Mouse (Mus musculus): ENCODE measurements around the gene Snrpc. TPM values are rescaled to one million over a fixed set of nuclear protein-coding genes. Genes with fewer than 3 reads are reported as not detected.
A peak's percentile ranks its signal among the peaks of the same experiment; 100 is the strongest.

Snrpc gene
- polyA plus RNA-seq, 1 experiment from 2014 or later, result 219 TPM

- no peak overlapping the region for H3K4me2 ChIP-seq
- H3K4me3 ChIP-seq, result no peak overlapping the region
- no peaks in the 10 kb centered on the region for H3K9me3 ChIP-seq
- WGBS, result 46% methylated on average over 7 of the region's 7 CpGs
- peaks cover 17% of the 10 kb centered on the region for H3K4me1 ChIP-seq
- no peaks in the 10 kb centered on the region for H3K36me3 ChIP-seq
- no peak overlapping the region for H3K27ac ChIP-seq (replicated peaks)
- no peak for ATAC-seq (ENCODE audit: extremely low read depth, insufficient number of reproducible peaks, low FRiP score, low TSS enrichment)
- no peak overlapping the region for H3K9ac ChIP-seq
- peaks cover 12% of the 10 kb centered on the region for H3K27me3 ChIP-seq (replicated peaks)
These were observed 7.5 kb upstream of the Snrpc start for GRCm38 (mm10) chr17:27830411-27830810.

- H3K27me3 ChIP-seq (replicated peaks), result peaks cover 15% of the 10 kb centered on the region
These were observed 1.7 kb downstream of the Snrpc start for GRCm38 (mm10) chr17:27839469-27840252.

GRCm38 (mm10) chr17:27848351-27848750 lies 10.4 kb downstream of the Snrpc start:
- no peaks in the 10 kb centered on the region for H3K9me3 ChIP-seq
- peaks cover 96% of the 10 kb centered on the region for H3K36me3 ChIP-seq
- no peak overlapping the region for H3K4me2 ChIP-seq
- no peaks in the 10 kb centered on the region for H3K27me3 ChIP-seq (replicated peaks)
- no peak for ATAC-seq (ENCODE audit: extremely low read depth, insufficient number of reproducible peaks, low FRiP score, low TSS enrichment)
- 97% methylated on average over 1 of the region's 1 CpGs for WGBS
- no peak overlapping the region for H3K9ac ChIP-seq
- H3K27ac ChIP-seq (replicated peaks), result no peak overlapping the region
- peaks cover 10% of the 10 kb centered on the region for H3K4me1 ChIP-seq
- no peak overlapping the region for H3K4me3 ChIP-seq

More at GRCm38 (mm10) chr17:27839469-27840252, 1.7 kb downstream of the Snrpc start:
- Histone ChIP-seq H3K27ac (replicated peaks) (peak overlapping the region; percentile 55; the same call in 1 of the 2 replicates), H3K9me3 (no peaks in the 10 kb centered on the region), H3K4me1 (peaks cover 14% of the 10 kb centered on the region), H3K36me3 (peaks cover 28% of the 10 kb centered on the region), H3K4me3 (peak overlapping the region; percentile 83), H3K4me2 (peak overlapping the region; percentile 81), H3K9ac (peak overlapping the region; percentile 86)
- ATAC-seq (ENCODE audit: extremely low read depth, insufficient number of reproducible peaks, low FRiP score, low TSS enrichment), result peak; percentile 84
- WGBS, result 2% methylated on average over 35 of the region's 35 CpGs

GRCm38 (mm10) chr17:27851076-27851475 lies 13.1 kb downstream of the Snrpc start:
- H3K4me3 ChIP-seq, result no peak overlapping the region
- H3K4me2 ChIP-seq, result peak overlapping the region; percentile 9
- H3K27ac ChIP-seq (replicated peaks), result peak overlapping the region; percentile 30
- H3K9me3 ChIP-seq, result no peaks in the 10 kb centered on the region
- H3K4me1 ChIP-seq, result peaks cover 12% of the 10 kb centered on the region
- peak overlapping the region; percentile 9; the same call in 1 of the 2 replicates for H3K9ac ChIP-seq
- no peaks in the 10 kb centered on the region for H3K27me3 ChIP-seq (replicated peaks)
- WGBS, result 30% methylated on average over 3 of the region's 3 CpGs
- H3K36me3 ChIP-seq, result peaks cover 82% of the 10 kb centered on the region
- ATAC-seq (ENCODE audit: extremely low read depth, insufficient number of reproducible peaks, low FRiP score, low TSS enrichment), result no peak

- H3K4me1 ChIP-seq, result peaks cover 33% of the 10 kb centered on the region
- peak within 1 kb of the TSS; percentile 96 for H3K9ac ChIP-seq
- H3K36me3 ChIP-seq, result peaks cover 29% of the 10 kb centered on the region
- no peaks in the 10 kb centered on the region for H3K27me3 ChIP-seq (replicated peaks)
- H3K9me3 ChIP-seq, result no peaks in the 10 kb centered on the region
- WGBS, result under 1% methylated on average over 53 of the region's 54 CpGs
- peak within 1 kb of the TSS; percentile 94 for H3K4me2 ChIP-seq
- H3K4me3 ChIP-seq, result peak within 1 kb of the TSS; percentile 96
- peak; percentile 80; the same call in 1 of the 2 replicates for ATAC-seq (ENCODE audit: extremely low read depth, insufficient number of reproducible peaks, low FRiP score, low TSS enrichment)
- peak within 1 kb of the TSS; percentile 87 for H3K27ac ChIP-seq (replicated peaks)
These were observed 18.4 kb downstream of the Snrpc start, which contains the start of gene Uhrf1bp1 for GRCm38 (mm10) chr17:27856265-27856797. Gene Uhrf1bp1, plus strand, starts transcription at chr17:27856441.

GRCm38 (mm10) chr17:27856798-27857648 lies 19.1 kb downstream of the Snrpc start:
- peak; percentile 56 for ATAC-seq (ENCODE audit: extremely low read depth, insufficient number of reproducible peaks, low FRiP score, low TSS enrichment)
- H3K4me1 ChIP-seq, result peaks cover 33% of the 10 kb centered on the region

GRCm38 (mm10) chr17:27857649-27858475 lies 19.9 kb downstream of the Snrpc start:
- 0 out of 2 replicates have a peak overlapping the region, but pooled peaks have one; percentile 87 for H3K27ac ChIP-seq (replicated peaks)
- H3K4me1 ChIP-seq, result peaks cover 33% of the 10 kb centered on the region
- 30% methylated on average over 11 of the region's 11 CpGs for WGBS
- no peak for ATAC-seq (ENCODE audit: extremely low read depth, insufficient number of reproducible peaks, low FRiP score, low TSS enrichment)
- peaks cover 16% of the 10 kb centered on the region for H3K36me3 ChIP-seq
- no peaks in the 10 kb centered on the region for H3K27me3 ChIP-seq (replicated peaks)
- H3K9me3 ChIP-seq, result no peaks in the 10 kb centered on the region
- H3K4me3 ChIP-seq, result peak overlapping the region; percentile 96
- H3K9ac ChIP-seq, result peak overlapping the region; percentile 96
- H3K4me2 ChIP-seq, result peak overlapping the region; percentile 94

More at GRCm38 (mm10) chr17:27856798-27857648, 19.1 kb downstream of the Snrpc start:
- Histone ChIP-seq H3K4me3 (peak overlapping the region; percentile 96), H3K9me3 (no peaks in the 10 kb centered on the region), H3K4me2 (peak overlapping the region; percentile 94), H3K27me3 (replicated peaks) (no peaks in the 10 kb centered on the region), H3K9ac (peak overlapping the region; percentile 96), H3K36me3 (peaks cover 25% of the 10 kb centered on the region), H3K27ac (replicated peaks) (peak overlapping the region; percentile 87)
- 1% methylated on average over 52 of the region's 52 CpGs for WGBS

GRCm38 (mm10) chr17:27859131-27859530 lies 21.2 kb downstream of the Snrpc start:
- WGBS, result 53% methylated on average over 2 of the region's 2 CpGs
- Histone ChIP-seq H3K4me1 (peaks cover 33% of the 10 kb centered on the region), H3K27ac (replicated peaks) (no peak overlapping the region), H3K4me2 (peak overlapping the region; percentile 94; the same call in 1 of the 2 replicates), H3K36me3 (peaks cover 4% of the 10 kb centered on the region), H3K9ac (0 out of 2 replicates have a peak overlapping the region, but pooled peaks have one; percentile 37), H3K9me3 (no peaks in the 10 kb centered on the region), H3K4me3 (no peak overlapping the region; the same call in 1 of the 2 replicates), H3K27me3 (replicated peaks) (no peaks in the 10 kb centered on the region)
- ATAC-seq (ENCODE audit: extremely low read depth, insufficient number of reproducible peaks, low FRiP score, low TSS enrichment), result no peak

GRCm38 (mm10) chr17:27865461-27865860 lies 27.5 kb downstream of the Snrpc start:
- no peak for ATAC-seq (ENCODE audit: extremely low read depth, insufficient number of reproducible peaks, low FRiP score, low TSS enrichment)
- no peak overlapping the region for H3K9ac ChIP-seq
- WGBS, result 73% methylated on average over 2 of the region's 2 CpGs
- H3K27me3 ChIP-seq (replicated peaks), result no peaks in the 10 kb centered on the region
- H3K36me3 ChIP-seq, result peaks cover 6% of the 10 kb centered on the region
- no peak overlapping the region for H3K4me2 ChIP-seq
- H3K4me1 ChIP-seq, result peaks cover 10% of the 10 kb centered on the region; the same call in 1 of the 2 replicates
- no peak overlapping the region for H3K4me3 ChIP-seq
- no peaks in the 10 kb centered on the region for H3K9me3 ChIP-seq
- H3K27ac ChIP-seq (replicated peaks), result no peak overlapping the region

GRCm38 (mm10) chr17:27866737-27867136 lies 28.8 kb downstream of the Snrpc start:
- Histone ChIP-seq H3K4me3 (no peak overlapping the region), H3K27ac (replicated peaks) (no peak overlapping the region), H3K9ac (no peak overlapping the region), H3K36me3 (peaks cover 6% of the 10 kb centered on the region), H3K4me1 (peaks cover 10% of the 10 kb centered on the region; the same call in 1 of the 2 replicates), H3K27me3 (replicated peaks) (no peaks in the 10 kb centered on the region), H3K4me2 (no peak overlapping the region), H3K9me3 (no peaks in the 10 kb centered on the region)
- ATAC-seq (ENCODE audit: extremely low read depth, insufficient number of reproducible peaks, low FRiP score, low TSS enrichment), result no peak
- 73% methylated on average over 4 of the region's 4 CpGs for WGBS

Measured in heart, embryonic 13.5 days (tissue).